Comparison of ENCODE assay signal across 17 mouse cellular contexts in genomic region chr9:75234983-75235627, GRCm38 (mm10). TPM values are rescaled to one million over a fixed set of nuclear protein-coding genes. Genes with fewer than 3 reads are reported as not detected.
DNase-seq lines count a peak whose midpoint lies in the region; ATAC-seq lines count a peak whose summit lies in the region.
"Had no signal": no experiment of that assay in that cellular context is flagged by ENCODE, and none has a peak within 500 bp of the region (broad histone marks: within the 10 kb centered on the region; RNA-seq: fewer than 3 reads in every experiment).

No protein-coding gene starts in this region.

- H3K36me3 ChIP-seq in heart, embryonic 12.5 days = no peaks in the 10 kb centered on the region
- H3K36me3 ChIP-seq in lung, embryonic 15.5 days = no peaks in the 10 kb centered on the region
- H3K36me3 ChIP-seq in stomach, embryonic 14.5 days (ENCODE audit: control insufficient read depth, insufficient read depth, low read length) = no peaks in the 10 kb centered on the region
- H3K36me3 ChIP-seq: limb, embryonic 10.5 days; neural tube, embryonic 15.5 days had no signal

- peaks cover 24% of the 10 kb centered on the region for H3K4me1 ChIP-seq in heart, embryonic 12.5 days (replicated peaks)
- H3K4me1 ChIP-seq in lung, embryonic 15.5 days = peaks cover 25% of the 10 kb centered on the region
- H3K4me1 ChIP-seq in stomach, embryonic 14.5 days (ENCODE audit: control insufficient read depth, insufficient read depth, low read length) = peaks cover 5% of the 10 kb centered on the region; the same call in 1 of the 2 replicates

- no peak overlapping the region for H3K4me3 ChIP-seq in heart, embryonic 12.5 days
- H3K4me3 ChIP-seq in lung, embryonic 15.5 days = 0 out of 2 replicates have a peak overlapping the region, but pooled peaks have one; percentile 56
- H3K4me3 ChIP-seq in stomach, embryonic 14.5 days (ENCODE audit: low read depth, low read length) = no peak overlapping the region
- H3K4me3 ChIP-seq: erythroblast, embryonic 14.5 days; limb, embryonic 10.5 days; neural tube, embryonic 15.5 days had no signal

- intact Hi-C loops in heart, postnatal 36 days (cut with DNase I) = no loop called here

- ATAC-seq in heart, embryonic 12.5 days (ENCODE audit: insufficient number of reproducible peaks, low FRiP score) = no peak
- ATAC-seq in lung, embryonic 15.5 days (ENCODE audit: borderline replicate concordance, extremely low read depth, low FRiP score, low TSS enrichment) = peak; percentile 31; the same call in 1 of the 2 replicates
- ATAC-seq in stomach, embryonic 14.5 days (ENCODE audit: insufficient number of reproducible peaks, insufficient read depth, low FRiP score, low read depth) = no peak

- 0 out of 2 replicates have a peak overlapping the region, but pooled peaks have one; percentile 23 for H3K27ac ChIP-seq in heart, embryonic 12.5 days (ENCODE audit: poor library complexity, severe bottlenecking)
- H3K27ac ChIP-seq in lung, embryonic 15.5 days = peak overlapping the region; percentile 94
- H3K27ac ChIP-seq in stomach, embryonic 14.5 days (ENCODE audit: low read length) = peak overlapping the region; percentile 77; the same call in 1 of the 2 replicates
- H3K27ac ChIP-seq: limb, embryonic 10.5 days; liver, embryonic 14.5 days; neural tube, embryonic 15.5 days had no signal

- H3K9me3 ChIP-seq in heart, embryonic 12.5 days (replicated peaks) = no peaks in the 10 kb centered on the region; the same call in 1 of the 2 replicates
- H3K9me3 ChIP-seq in lung, embryonic 15.5 days = no peaks in the 10 kb centered on the region
- no peaks in the 10 kb centered on the region for H3K9me3 ChIP-seq in stomach, embryonic 14.5 days (ENCODE audit: control insufficient read depth, low read depth, low read length)
- H3K9me3 ChIP-seq: limb, embryonic 10.5 days; neural tube, embryonic 15.5 days had no signal

- peaks cover 29% of the 10 kb centered on the region for H3K27me3 ChIP-seq in heart, embryonic 12.5 days (replicated peaks)
- peaks cover 24% of the 10 kb centered on the region for H3K27me3 ChIP-seq in lung, embryonic 15.5 days
- no peaks in the 10 kb centered on the region for H3K27me3 ChIP-seq in stomach, embryonic 14.5 days (ENCODE audit: control insufficient read depth, insufficient read depth, low read length)
- H3K27me3 ChIP-seq: CH12.LX had no signal

- no peak overlapping the region for H3K9ac ChIP-seq in heart, embryonic 12.5 days
- no peak overlapping the region for H3K9ac ChIP-seq in lung, embryonic 15.5 days
- H3K9ac ChIP-seq in stomach, embryonic 14.5 days (replicated peaks; ENCODE audit: low read depth, low read length) = no peak overlapping the region
- H3K9ac ChIP-seq: liver, embryonic 14.5 days; neural tube, embryonic 15.5 days had no signal

- DNase-seq in heart, postnatal 36 days = no peak
- DNase-seq in lung, postnatal 14 days = no peak
- DNase-seq in gastrocnemius, postnatal 25 days = peak; percentile 65
- DNase-seq in kidney, adult 9 months = no peak
- DNase-seq: cerebellum, adult 8-10 months; kidney, postnatal 10 days; retina, postnatal 1 day; thymus, postnatal 4 days had no signal

- 59% methylated on average over 12 of the region's 12 CpGs for WGBS in heart, embryonic 12.5 days
- WGBS in lung, embryonic 15.5 days = 49% methylated on average over 12 of the region's 12 CpGs
- WGBS in stomach, embryonic 14.5 days = 65% methylated on average over 12 of the region's 12 CpGs

- H3K4me2 ChIP-seq in heart, embryonic 12.5 days = no peak overlapping the region; the same call in 1 of the 2 replicates
- peak overlapping the region; percentile 55 for H3K4me2 ChIP-seq in lung, embryonic 15.5 days
- H3K4me2 ChIP-seq in stomach, embryonic 14.5 days (replicated peaks; ENCODE audit: low read depth, low read length) = no peak overlapping the region
- H3K4me2 ChIP-seq: neural tube, embryonic 15.5 days had no signal

RNA-seq across cellular contexts. Expression of gene Myo5c, which starts 3.3 kb away (rescaled TPM):
- polyA plus RNA-seq in heart, embryonic 12.5 days (2016; fragmentation: Nextera tagmentation; extraction: Ambion mirVana) = 1.2 and 1.3 TPM in 2 replicates
- total RNA-seq in heart, postnatal 36 days (2021) = 1 to 10 TPM; 5.2 to 6.7 TPM
- 27.8 and 30.2 TPM in 2 replicates for polyA plus RNA-seq in lung, embryonic 15.5 days (2015; fragmentation: Nextera tagmentation; extraction: Ambion mirVana)
- 1 to 10 TPM; 6.7 to 7.6 TPM for total RNA-seq in gastrocnemius, postnatal 25 days (2021)
- 13.8 and 14.3 TPM in 2 replicates for polyA plus RNA-seq in stomach, embryonic 14.5 days (2014; fragmentation: Nextera tagmentation; extraction: Ambion mirVana)
- total RNA-seq: megakaryocyte-erythroid progenitor cell, adult 5-6 weeks had no signal
- polyA plus RNA-seq: erythroblast, embryonic 14.5 days had no signal

Comparison
In these comparisons a context has a peak if more than half of its experiments do, and no peak if none do; other contexts are left out.
1. H3K27ac ChIP-seq: peak in every context shown above with its lines; median percentile 94 in lung, embryonic 15.5 days; 77 in stomach, embryonic 14.5 days; 23 in heart, embryonic 12.5 days.